Mouse (Mus musculus): Measurements from ENCODE around the gene Fam181a.

DNA sequence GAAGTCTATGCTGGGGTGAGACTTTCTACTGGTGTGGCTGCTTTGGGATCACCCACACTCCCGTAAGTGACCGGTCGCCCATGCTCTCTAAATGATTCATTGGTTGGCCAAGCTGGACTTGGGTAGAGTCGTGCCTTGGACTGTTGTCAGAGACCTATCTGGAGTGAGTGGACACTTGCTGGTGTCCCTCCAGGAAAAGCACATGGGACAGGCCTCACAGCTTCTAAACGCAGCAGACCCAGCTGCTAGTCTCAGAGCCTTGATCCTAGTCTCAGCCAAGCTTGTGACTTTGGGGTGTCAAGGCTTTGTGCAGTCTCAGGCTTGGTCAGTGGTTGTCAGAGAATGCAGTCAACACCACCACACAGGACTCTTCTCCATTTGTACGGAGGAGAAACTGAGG is 42.0 kb downstream of the Fam181a start:
- TF ChIP-seq CTCF (IDR thresholded peaks at IDR 0.05; ENCODE audit: control insufficient read depth, insufficient read depth, low read length) (no peak), POLR2A (IDR thresholded peaks at IDR 0.05; ENCODE audit: borderline replicate concordance, control insufficient read depth, low read depth, low read length) (no peak)
